Mouse (Mus musculus): ENCODE results near the gene Gm7168.
"Not testable (repeated sequence)": the region's sequence is repeated elsewhere in the genome, so short reads cannot be mapped to it uniquely, and the experiment has no call there.

Gene Gm7168

DNA sequence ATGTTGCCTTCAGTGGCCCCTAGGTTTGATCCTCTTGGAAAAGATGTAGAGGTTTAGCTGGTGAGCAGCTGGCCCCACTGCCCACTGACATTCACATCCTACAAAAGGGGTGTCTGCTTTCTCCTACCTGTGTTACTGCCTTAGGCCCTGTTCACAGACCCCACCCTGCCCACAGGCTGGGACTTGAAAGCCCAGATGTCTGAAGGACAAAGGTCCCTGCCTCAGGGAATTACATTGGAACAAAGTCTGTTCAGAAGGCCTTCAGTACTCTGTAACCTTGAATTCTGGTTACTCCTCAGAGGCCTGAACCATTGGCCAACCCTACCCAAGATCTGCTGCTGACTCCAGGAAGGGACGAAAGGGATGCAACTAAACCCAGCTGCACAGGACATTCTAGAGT, 39.5 kb downstream of the Gm7168 start:
- no peak for DNase-seq (ENCODE audit: low read depth, low spot score)

GRCm38 (mm10) chr17:13993425-13993824, 45.3 kb downstream of the Gm7168 start:
- not testable (repeated sequence) for DNase-seq (ENCODE audit: low read depth, low spot score)
